Mouse (Mus musculus) embryo, embryonic 10 days (tissue): ENCODE measurements at regions not wholly inside any gene's neighbourhood (a gene's known extent, or its start where the extent isn't known, plus 50 kb on each side); places are given as distances from the start of the nearest gene placed in this dataset.

Experiments
- DNase-seq: peaks from one replicate; pipeline ENCODE4 v3.0.0-alpha.2; 2015; ENCODE audit warnings: low spot score

GRCm38 (mm10) chr19:52048378-52048978, 215.6 kb upstream of the Ins1 start:
- DNase-seq: no peak

- DNase-seq: no peak
Measured at GRCm38 (mm10) chr19:52068806-52069205, 195.3 kb upstream of the Ins1 start.

- no peak for DNase-seq
Measured at GRCm38 (mm10) chr19:52069919-52070528, 194.1 kb upstream of the Ins1 start.

GRCm38 (mm10) chr19:52071234-52071633, 192.9 kb upstream of the Ins1 start:
- no peak for DNase-seq

GRCm38 (mm10) chr19:52079020-52079419, 185.1 kb upstream of the Ins1 start:
- peak; percentile 68 for DNase-seq

- DNase-seq: no peak
Measured at GRCm38 (mm10) chr19:52112398-52112797, 151.7 kb upstream of the Ins1 start.
